Mouse (Mus musculus): Measurements from ENCODE around the gene Tll1. TPM values are rescaled to one million over a fixed set of nuclear protein-coding genes. Genes with fewer than 3 reads are reported as not detected.
A peak's percentile ranks its signal among the peaks of the same experiment; 100 is the strongest.

Gene Tll1
- polyA plus RNA-seq, 1 experiment = not detected

GRCm38 (mm10) chr8:64204167-64204566 is 1.9 kb downstream of the Tll1 start:
- Histone ChIP-seq H3K4me3 (replicated peaks) (no peak overlapping the region), H3K4me1 (peaks cover 24% of the 10 kb centered on the region), H3K27me3 (replicated peaks) (peaks cover 42% of the 10 kb centered on the region), H3K9me3 (0 out of 2 replicates have a peak, but pooled peaks cover 5% of the 10 kb centered on the region), H3K36me3 (replicated peaks; ENCODE audit: low read length) (no peaks in the 10 kb centered on the region)
- TF ChIP-seq FLI1 (IDR thresholded peaks at IDR 0.05; ENCODE audit: low read length) (no peak), GATA1 (IDR thresholded peaks at IDR 0.05; ENCODE audit: borderline replicate concordance, low read length) (no peak)

- Histone ChIP-seq H3K36me3 (replicated peaks; ENCODE audit: low read length) (no peaks in the 10 kb centered on the region), H3K27me3 (replicated peaks) (peaks cover 2% of the 10 kb centered on the region), H3K9me3 (no peaks in the 10 kb centered on the region), H3K4me3 (replicated peaks) (no peak overlapping the region), H3K4me1 (no peaks in the 10 kb centered on the region)
- TF ChIP-seq FLI1 (IDR thresholded peaks at IDR 0.05; ENCODE audit: low read length) (no peak), GATA1 (IDR thresholded peaks at IDR 0.05; ENCODE audit: borderline replicate concordance, low read length) (no peak)
Observed at GRCm38 (mm10) chr8:64198326-64198725, 7.7 kb downstream of the Tll1 start.

GRCm38 (mm10) chr8:64193421-64193820 is 12.7 kb downstream of the Tll1 start:
- H3K9me3 ChIP-seq = no peaks in the 10 kb centered on the region
- no peaks in the 10 kb centered on the region for H3K27me3 ChIP-seq (replicated peaks)
- H3K36me3 ChIP-seq (replicated peaks; ENCODE audit: low read length) = no peaks in the 10 kb centered on the region
- no peaks in the 10 kb centered on the region for H3K4me1 ChIP-seq
- TF ChIP-seq FLI1 (IDR thresholded peaks at IDR 0.05; ENCODE audit: low read length) (no peak), GATA1 (IDR thresholded peaks at IDR 0.05; ENCODE audit: borderline replicate concordance, low read length) (no peak)
- no peak overlapping the region for H3K4me3 ChIP-seq (replicated peaks)

- no peaks in the 10 kb centered on the region for H3K36me3 ChIP-seq (replicated peaks; ENCODE audit: low read length)
- no peak for TF ChIP-seq GATA1 (IDR thresholded peaks at IDR 0.05; ENCODE audit: borderline replicate concordance, low read length)
- TF ChIP-seq FLI1 (IDR thresholded peaks at IDR 0.05; ENCODE audit: low read length) = no peak
- no peaks in the 10 kb centered on the region for H3K9me3 ChIP-seq
- H3K4me1 ChIP-seq = no peaks in the 10 kb centered on the region
- no peak overlapping the region for H3K4me3 ChIP-seq (replicated peaks)
- H3K27me3 ChIP-seq (replicated peaks) = no peaks in the 10 kb centered on the region
Observed at GRCm38 (mm10) chr8:64187881-64188280, 18.2 kb downstream of the Tll1 start.

DNA sequence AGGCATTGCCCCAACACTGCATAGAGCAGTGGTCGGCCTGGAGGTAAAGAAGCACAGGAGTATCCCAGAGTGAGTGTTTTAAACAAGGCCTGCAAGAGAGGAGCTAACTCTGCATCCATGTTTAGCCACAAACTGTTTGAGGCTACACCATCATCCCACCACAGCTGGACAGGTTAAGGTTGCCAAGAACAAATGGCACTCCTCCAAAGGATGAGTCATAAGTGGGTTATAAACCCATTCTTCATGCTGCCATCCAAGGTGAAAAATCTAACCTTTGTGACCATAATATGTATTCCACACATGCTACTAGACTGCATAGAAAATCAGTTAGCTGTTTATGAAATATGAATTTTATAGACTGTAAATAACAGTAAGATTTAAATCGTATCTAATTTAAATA is 29.1 kb downstream of the Tll1 start:
- Histone ChIP-seq H3K4me3 (replicated peaks) (no peak overlapping the region), H3K4me1 (no peaks in the 10 kb centered on the region), H3K36me3 (replicated peaks; ENCODE audit: low read length) (no peaks in the 10 kb centered on the region), H3K9me3 (no peaks in the 10 kb centered on the region), H3K27me3 (replicated peaks) (no peaks in the 10 kb centered on the region)
- TF ChIP-seq FLI1 (IDR thresholded peaks at IDR 0.05; ENCODE audit: low read length) (no peak), GATA1 (IDR thresholded peaks at IDR 0.05; ENCODE audit: borderline replicate concordance, low read length) (no peak)

- Histone ChIP-seq H3K4me3 (replicated peaks) (no peak overlapping the region), H3K36me3 (replicated peaks; ENCODE audit: low read length) (no peaks in the 10 kb centered on the region), H3K4me1 (no peaks in the 10 kb centered on the region), H3K27me3 (replicated peaks) (no peaks in the 10 kb centered on the region), H3K9me3 (no peaks in the 10 kb centered on the region)
- TF ChIP-seq GATA1 (IDR thresholded peaks at IDR 0.05; ENCODE audit: borderline replicate concordance, low read length) (no peak), FLI1 (IDR thresholded peaks at IDR 0.05; ENCODE audit: low read length) (no peak)
Observed at GRCm38 (mm10) chr8:64174916-64175315, 31.2 kb downstream of the Tll1 start.

DNA sequence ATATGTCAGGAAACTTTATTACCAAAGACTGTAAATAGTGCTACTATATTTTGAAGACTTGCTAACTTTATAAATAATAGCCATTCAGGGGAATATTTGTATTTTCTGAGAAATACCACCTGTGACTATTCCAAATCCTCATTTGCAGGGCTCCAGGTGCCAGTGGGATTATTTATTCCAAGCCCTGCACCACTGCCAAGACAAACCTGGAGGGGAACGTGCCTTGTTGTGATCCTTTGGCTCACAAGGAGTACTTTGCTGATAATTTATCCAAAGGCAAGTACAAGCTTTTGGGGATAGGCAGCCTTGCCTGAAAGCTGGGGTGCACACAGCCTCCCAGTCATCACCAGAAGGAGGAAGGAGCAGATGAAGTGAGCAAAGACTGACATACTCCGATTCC is 32.3 kb downstream of the Tll1 start:
- no peaks in the 10 kb centered on the region for H3K36me3 ChIP-seq (replicated peaks; ENCODE audit: low read length)
- no peaks in the 10 kb centered on the region for H3K27me3 ChIP-seq (replicated peaks)
- no peak overlapping the region for H3K4me3 ChIP-seq (replicated peaks)
- TF ChIP-seq FLI1 (IDR thresholded peaks at IDR 0.05; ENCODE audit: low read length) = no peak
- no peak for TF ChIP-seq GATA1 (IDR thresholded peaks at IDR 0.05; ENCODE audit: borderline replicate concordance, low read length)
- no peaks in the 10 kb centered on the region for H3K4me1 ChIP-seq
- H3K9me3 ChIP-seq = no peaks in the 10 kb centered on the region

GRCm38 (mm10) chr8:64152899-64153891 is 52.9 kb downstream of the Tll1 start:
- no peak for TF ChIP-seq GATA1 (IDR thresholded peaks at IDR 0.05; ENCODE audit: borderline replicate concordance, low read length)
- no peak for TF ChIP-seq FLI1 (IDR thresholded peaks at IDR 0.05; ENCODE audit: low read length)
- Histone ChIP-seq H3K9me3 (peaks cover 8% of the 10 kb centered on the region; the same call in 1 of the 2 replicates), H3K36me3 (replicated peaks; ENCODE audit: low read length) (no peaks in the 10 kb centered on the region), H3K4me3 (replicated peaks) (no peak overlapping the region), H3K4me1 (no peaks in the 10 kb centered on the region), H3K27me3 (replicated peaks) (no peaks in the 10 kb centered on the region)

GRCm38 (mm10) chr8:64152216-64152804 is 53.8 kb downstream of the Tll1 start:
- H3K27me3 ChIP-seq (replicated peaks) = no peaks in the 10 kb centered on the region
- peak overlapping the region; percentile 18 for H3K4me3 ChIP-seq (replicated peaks)
- H3K36me3 ChIP-seq (replicated peaks; ENCODE audit: low read length) = no peaks in the 10 kb centered on the region
- peaks cover 8% of the 10 kb centered on the region; the same call in 1 of the 2 replicates for H3K9me3 ChIP-seq
- TF ChIP-seq FLI1 (IDR thresholded peaks at IDR 0.05; ENCODE audit: low read length) = no peak
- TF ChIP-seq GATA1 (IDR thresholded peaks at IDR 0.05; ENCODE audit: borderline replicate concordance, low read length) = no peak
- no peaks in the 10 kb centered on the region for H3K4me1 ChIP-seq

- Histone ChIP-seq H3K36me3 (replicated peaks; ENCODE audit: low read length) (no peaks in the 10 kb centered on the region), H3K9me3 (no peaks in the 10 kb centered on the region), H3K4me1 (no peaks in the 10 kb centered on the region), H3K27me3 (replicated peaks) (no peaks in the 10 kb centered on the region), H3K4me3 (replicated peaks) (no peak overlapping the region)
- TF ChIP-seq GATA1 (IDR thresholded peaks at IDR 0.05; ENCODE audit: borderline replicate concordance, low read length) (no peak), FLI1 (IDR thresholded peaks at IDR 0.05; ENCODE audit: low read length) (no peak)
Observed at GRCm38 (mm10) chr8:64136593-64136992, 69.5 kb downstream of the Tll1 start.

Measured in megakaryocyte, embryonic 14.5 days (primary cell).